14 mouse cellular contexts compared by ENCODE assay signal in the genomic region with DNA sequence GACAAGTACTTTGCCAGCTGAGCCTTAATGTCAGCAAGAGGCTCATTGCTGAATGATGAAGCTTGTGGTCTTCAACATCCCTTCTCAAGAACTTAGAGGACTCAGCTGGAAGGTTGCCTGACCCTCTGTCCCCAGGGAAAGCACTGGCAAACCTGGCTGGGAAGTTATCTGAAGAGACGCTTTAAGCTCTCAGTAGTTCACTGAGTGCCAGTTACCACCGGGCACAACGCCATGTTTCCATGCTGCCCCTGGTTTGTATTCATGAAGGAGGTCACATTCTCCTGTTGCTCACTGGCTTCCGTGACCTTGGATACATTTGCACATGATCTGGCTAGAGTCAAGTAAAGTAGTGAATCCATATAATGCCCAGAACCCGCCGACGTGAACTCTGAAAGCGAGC. TPM values are rescaled to one million over a fixed set of nuclear protein-coding genes. Genes with fewer than 3 reads are reported as not detected.
DNase-seq lines count a peak whose midpoint lies in the region; ATAC-seq lines count a peak whose summit lies in the region.
"Had no signal": no experiment of that assay in that cellular context is flagged by ENCODE, and none has a peak within 500 bp of the region (broad histone marks: within the 10 kb centered on the region; RNA-seq: fewer than 3 reads in every experiment).

No protein-coding gene starts in this region.

- ATAC-seq in forebrain, embryonic 13.5 days, result no peak
- ATAC-seq in midbrain, embryonic 13.5 days, result no peak
- ATAC-seq: forebrain, postnatal 0 days; liver, embryonic 12.5 days had no signal

- peaks cover 9% of the 10 kb centered on the region; the same call in 1 of the 2 replicates for H3K4me1 ChIP-seq in forebrain, embryonic 13.5 days
- H3K4me1 ChIP-seq in midbrain, embryonic 13.5 days (replicated peaks), result no peaks in the 10 kb centered on the region; the same call in 1 of the 2 replicates
- H3K4me1 ChIP-seq: hindbrain, embryonic 15.5 days; liver, embryonic 12.5 days had no signal

- WGBS in forebrain, embryonic 13.5 days, result 88% methylated on average over 8 of the region's 8 CpGs
- 76% methylated on average over 8 of the region's 8 CpGs for WGBS in midbrain, embryonic 13.5 days

- DNase-seq in adrenal gland, adult 2 months, result peak; percentile 20
- DNase-seq in adrenal gland, adult 18-20 months (ENCODE audit: low spot score in 2 of 2), result no peak
- peak; percentile 49 for DNase-seq in left cerebral cortex, postnatal 4 days
- no peak for DNase-seq in left cerebral cortex, postnatal 14 days (ENCODE audit: low spot score in 2 of 2)
- peak; percentile 80 to 89 for DNase-seq in heart, adult 9 months (ENCODE audit: low spot score in 2 of 2)
- peak; percentile 44 for DNase-seq in kidney, postnatal 10 days
- DNase-seq: cerebellum, postnatal 25 days; forebrain, postnatal 0 days; spleen, adult 18-20 months had no signal

- no peaks in the 10 kb centered on the region for H3K27me3 ChIP-seq in forebrain, embryonic 13.5 days
- H3K27me3 ChIP-seq in midbrain, embryonic 13.5 days, result no peaks in the 10 kb centered on the region
- H3K27me3 ChIP-seq: hindbrain, embryonic 15.5 days; liver, embryonic 12.5 days had no signal

- no peak overlapping the region for H3K4me3 ChIP-seq in forebrain, embryonic 13.5 days
- no peak overlapping the region for H3K4me3 ChIP-seq in midbrain, embryonic 13.5 days (replicated peaks)
- H3K4me3 ChIP-seq: hindbrain, embryonic 15.5 days; liver, embryonic 12.5 days had no signal

- intact Hi-C loops in left cerebral cortex, postnatal 4 days (cut with DNase I), result no loop called here
- intact Hi-C loops in left cerebral cortex, postnatal 14 days (cut with DNase I), result no loop called here

- H3K9ac ChIP-seq in forebrain, embryonic 13.5 days, result no peak overlapping the region
- no peak overlapping the region for H3K9ac ChIP-seq in midbrain, embryonic 13.5 days (replicated peaks)
- H3K9ac ChIP-seq: forebrain, postnatal 0 days; hindbrain, embryonic 15.5 days; liver, embryonic 12.5 days had no signal

- H3K4me2 ChIP-seq in forebrain, embryonic 13.5 days, result no peak overlapping the region
- H3K4me2 ChIP-seq in midbrain, embryonic 13.5 days (replicated peaks), result no peak overlapping the region
- H3K4me2 ChIP-seq: hindbrain, embryonic 15.5 days; liver, embryonic 12.5 days had no signal

- no peak overlapping the region for H3K27ac ChIP-seq in forebrain, embryonic 13.5 days
- no peak overlapping the region for H3K27ac ChIP-seq in midbrain, embryonic 13.5 days
- H3K27ac ChIP-seq: hindbrain, embryonic 15.5 days; liver, embryonic 12.5 days; macrophage had no signal

- H3K9me3 ChIP-seq in forebrain, embryonic 13.5 days (replicated peaks), result no peaks in the 10 kb centered on the region
- no peaks in the 10 kb centered on the region for H3K9me3 ChIP-seq in midbrain, embryonic 13.5 days
- H3K9me3 ChIP-seq: hindbrain, embryonic 15.5 days; liver, embryonic 12.5 days had no signal

- H3K36me3 ChIP-seq in forebrain, embryonic 13.5 days (ENCODE audit: poor library complexity, severe bottlenecking), result no peaks in the 10 kb centered on the region
- no peaks in the 10 kb centered on the region for H3K36me3 ChIP-seq in midbrain, embryonic 13.5 days
- H3K36me3 ChIP-seq: hindbrain, embryonic 15.5 days; liver, embryonic 12.5 days had no signal

RNA-seq across cellular contexts. Expression of a gene that starts 20.1 kb away (rescaled TPM):
- 10 to 100 TPM; 14.3 to 27.9 TPM for total RNA-seq in adrenal gland, adult 2 months (2021)
- 39.9 and 45.9 TPM in 2 replicates for polyA plus RNA-seq in adrenal gland, adult 2 months (2012; rRNA removed)
- 10 to 100 TPM; 13.0 to 15.8 TPM for total RNA-seq in adrenal gland, adult 18-20 months (2021)
- 100 to 1,000 TPM; 230 to 261 TPM for total RNA-seq in left cerebral cortex, postnatal 4 days (2021)
- 10 to 100 TPM; 33.1 to 43.8 TPM for total RNA-seq in left cerebral cortex, postnatal 14 days (2021)
- 170 and 218 TPM in 2 replicates for polyA plus RNA-seq in forebrain, embryonic 13.5 days (2015; fragmentation: Nextera tagmentation; extraction: Ambion mirVana)
- 193 and 239 TPM in 2 replicates for polyA plus RNA-seq in midbrain, embryonic 13.5 days (2015; fragmentation: Nextera tagmentation; extraction: Ambion mirVana)

Comparison
In these comparisons a context has a peak if more than half of its experiments do, and no peak if none do; other contexts are left out.
1. DNase-seq: peak in adrenal gland, adult 2 months (single experiment), left cerebral cortex, postnatal 4 days (single experiment), heart, adult 9 months (2 of 2) and kidney, postnatal 10 days (single experiment); none in adrenal gland, adult 18-20 months (0 of 2) and left cerebral cortex, postnatal 14 days (0 of 2).
2. RNA of a gene that starts 20.1 kb away (total RNA-seq): 230 to 261 TPM in left cerebral cortex, postnatal 4 days; 33.1 to 43.8 TPM in left cerebral cortex, postnatal 14 days, 14.3 to 27.9 TPM in adrenal gland, adult 2 months and 13.0 to 15.8 TPM in adrenal gland, adult 18-20 months; every median in the first group is over 4 times any median in the second.